Comparison of ENCODE assay signal across 18 mouse cellular contexts in the genomic region with DNA sequence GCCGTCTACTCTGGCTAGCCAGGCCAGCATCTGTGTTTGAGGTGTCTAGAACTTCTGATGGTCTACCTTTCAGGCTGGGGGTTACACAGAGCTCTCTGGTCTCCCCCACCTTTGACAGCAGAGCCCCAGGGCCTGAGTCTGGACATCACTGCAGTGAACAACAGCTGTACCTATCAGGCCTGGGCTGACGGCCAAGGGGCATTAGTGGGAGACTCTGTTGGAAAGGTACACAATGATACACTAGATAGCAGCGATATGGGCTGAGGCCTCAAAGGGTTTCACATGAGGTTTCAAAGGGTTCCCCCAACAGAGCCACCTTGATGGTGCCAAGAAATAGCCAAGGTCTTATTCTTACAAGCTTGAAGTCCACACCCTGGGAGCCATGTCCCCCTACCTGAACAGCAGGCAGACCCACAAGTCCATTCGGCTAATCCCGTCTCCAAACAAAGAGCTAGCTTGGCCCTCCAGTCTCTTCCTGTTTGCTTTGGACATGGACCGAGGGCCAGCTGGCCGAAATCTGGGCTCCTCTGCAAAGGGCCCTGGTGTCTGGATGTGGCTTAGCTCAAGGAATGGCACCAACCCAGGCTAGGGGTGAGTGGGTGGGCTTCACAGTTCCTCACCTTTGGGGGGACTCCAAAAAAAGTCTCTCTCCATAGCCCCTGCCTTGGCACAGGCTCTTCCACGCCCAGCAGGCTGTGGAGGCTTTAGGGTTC. TPM values are rescaled to one million over a fixed set of nuclear protein-coding genes. Genes with fewer than 3 reads are reported as not detected.
DNase-seq lines count a peak whose midpoint lies in the region; ATAC-seq and TF ChIP-seq lines count a peak whose summit lies in the region.
"Had no signal": no experiment of that assay in that cellular context is flagged by ENCODE, and none has a peak within 500 bp of the region (broad histone marks: within the 10 kb centered on the region; RNA-seq: fewer than 3 reads in every experiment).

No protein-coding gene starts in this region.

- no peaks in the 10 kb centered on the region for H3K79me2 ChIP-seq in heart, adult 2 months (replicated peaks; ENCODE audit: control insufficient read depth, insufficient read depth, low read length)

- no peak for TF ChIP-seq CTCF in heart, adult 2 months (IDR thresholded peaks at IDR 0.05)
- TF ChIP-seq CTCF in liver, postnatal 0 days (IDR thresholded peaks at IDR 0.05; ENCODE audit: low read depth) = no peak

- 50% methylated on average over 8 of the region's 8 CpGs for WGBS in heart, adult 2 months
- 52% methylated on average over 8 of the region's 8 CpGs for WGBS in liver, postnatal 0 days (ENCODE audit: insufficient replicate concordance)
- WGBS in forebrain, embryonic 14.5 days = 80% methylated on average over 8 of the region's 8 CpGs

- no peak for TF ChIP-seq EP300 in heart, adult 2 months (IDR thresholded peaks at IDR 0.05; ENCODE audit: insufficient read depth, low read depth, low read length)
- no peak for TF ChIP-seq EP300 in liver, postnatal 0 days (IDR thresholded peaks at IDR 0.05; ENCODE audit: low read depth)

- peak overlapping the region; percentile 36; the same call in 1 of the 2 replicates for H3K27ac ChIP-seq in heart, adult 2 months
- H3K27ac ChIP-seq in liver, postnatal 0 days (ENCODE audit: low read depth) = peak overlapping the region; percentile 69
- H3K27ac ChIP-seq in forebrain, embryonic 14.5 days (ENCODE audit: low read depth, low read length) = no peak overlapping the region
- H3K27ac ChIP-seq: hindbrain, embryonic 12.5 days had no signal

- intact Hi-C loops in heart, adult 2 months (cut with DNase I) = no loop called here
- intact Hi-C loops in heart, postnatal 25 days (cut with DNase I) = no loop called here
- intact Hi-C loops in left cerebral cortex, postnatal 36 days (cut with DNase I) = no loop called here

- no peaks in the 10 kb centered on the region for H3K36me3 ChIP-seq in heart, adult 2 months (ENCODE audit: control insufficient read depth, insufficient read depth, low read length)
- H3K36me3 ChIP-seq in liver, postnatal 0 days (replicated peaks; ENCODE audit: insufficient read depth, low read length) = no peaks in the 10 kb centered on the region
- H3K36me3 ChIP-seq in forebrain, embryonic 14.5 days (ENCODE audit: control insufficient read depth, insufficient read depth, low read length) = no peaks in the 10 kb centered on the region
- H3K36me3 ChIP-seq: hindbrain, embryonic 12.5 days had no signal

- H3K4me2 ChIP-seq in liver, postnatal 0 days (ENCODE audit: low read depth, low read length) = 0 out of 2 replicates have a peak overlapping the region, but pooled peaks have one; percentile 65
- H3K4me2 ChIP-seq in forebrain, embryonic 14.5 days (ENCODE audit: low read length) = no peak overlapping the region
- H3K4me2 ChIP-seq: hindbrain, embryonic 12.5 days had no signal

- no peak overlapping the region for H3K9ac ChIP-seq in heart, adult 2 months (ENCODE audit: low read depth, low read length)
- H3K9ac ChIP-seq in liver, postnatal 0 days (replicated peaks) = no peak overlapping the region
- H3K9ac ChIP-seq in forebrain, embryonic 14.5 days (ENCODE audit: low read length) = no peak overlapping the region
- H3K9ac ChIP-seq: forebrain, postnatal 0 days; hindbrain, embryonic 12.5 days had no signal

- no peaks in the 10 kb centered on the region for H3K9me3 ChIP-seq in liver, postnatal 0 days (ENCODE audit: low read length)
- no peaks in the 10 kb centered on the region for H3K9me3 ChIP-seq in forebrain, embryonic 14.5 days (replicated peaks; ENCODE audit: control insufficient read depth, low read length)
- H3K9me3 ChIP-seq: hindbrain, embryonic 12.5 days had no signal

- peak; percentile 49; the same call in 1 of the 2 replicates for ATAC-seq in liver, postnatal 0 days
- no peak for ATAC-seq in forebrain, embryonic 14.5 days
- ATAC-seq: forebrain, postnatal 0 days had no signal

- H3K4me1 ChIP-seq in heart, adult 2 months (ENCODE audit: control insufficient read depth, insufficient read depth, low read length) = no peaks in the 10 kb centered on the region; the same call in 1 of the 2 replicates
- H3K4me1 ChIP-seq in liver, postnatal 0 days (ENCODE audit: insufficient read depth) = peaks cover 25% of the 10 kb centered on the region
- H3K4me1 ChIP-seq in forebrain, embryonic 14.5 days (ENCODE audit: control insufficient read depth, insufficient read depth, low read length) = 0 out of 2 replicates have a peak, but pooled peaks cover 3% of the 10 kb centered on the region

- H3K27me3 ChIP-seq in heart, adult 2 months (ENCODE audit: control insufficient read depth, insufficient read depth, low read length) = no peaks in the 10 kb centered on the region
- H3K27me3 ChIP-seq in liver, postnatal 0 days (ENCODE audit: insufficient read depth, low read length) = peaks cover 4% of the 10 kb centered on the region; the same call in 1 of the 2 replicates
- peaks cover 9% of the 10 kb centered on the region for H3K27me3 ChIP-seq in forebrain, embryonic 14.5 days (replicated peaks; ENCODE audit: control insufficient read depth, insufficient read depth, low read length)

- no peak overlapping the region for H3K4me3 ChIP-seq in heart, adult 2 months
- no peak overlapping the region for H3K4me3 ChIP-seq in liver, postnatal 0 days (ENCODE audit: low read depth, low read length)
- H3K4me3 ChIP-seq in forebrain, embryonic 14.5 days (ENCODE audit: low read depth, low read length) = no peak overlapping the region
- H3K4me3 ChIP-seq: erythroblast, embryonic 14.5 days; hindbrain, embryonic 12.5 days had no signal

- TF ChIP-seq POLR2A in heart, adult 2 months (IDR thresholded peaks at IDR 0.05; ENCODE audit: insufficient read depth, low read depth, low read length) = no peak

- peak; percentile 40 to 63 for DNase-seq in kidney, postnatal 4 days
- DNase-seq in kidney, adult 8-10 months = no peak
- DNase-seq in heart, adult 2 months = peak; percentile 69 to 72
- DNase-seq in heart, postnatal 25 days (ENCODE audit: low spot score) = peak; percentile 57
- DNase-seq in liver, postnatal 0 days = peak; percentile 60
- no peak for DNase-seq in right cerebral cortex, postnatal 10 days (ENCODE audit: low spot score in 2 of 2)
- DNase-seq in left cerebral cortex, postnatal 36 days (ENCODE audit: low spot score in 2 of 2) = no peak
- DNase-seq in forebrain, embryonic 14.5 days (ENCODE audit: low spot score) = no peak
- DNase-seq: adrenal gland, adult 8-10 months; cerebellum, postnatal 14 days; forebrain, postnatal 0 days; gastrocnemius, postnatal 14 days; layer of hippocampus, adult 9-11 months; left cerebral cortex, postnatal 4 days had no signal

RNA-seq across cellular contexts. Expression of gene Anpep, which starts 16.6 kb away (rescaled TPM):
- 10 to 100 TPM in 1 of 2 experiments, 1 to 10 TPM in 1; 8.4 to 12.9 TPM for total RNA-seq in heart, adult 2 months (2021)
- 18.5 and 30.6 TPM in 2 replicates for polyA plus RNA-seq in heart, adult 2 months (2012; rRNA removed)
- 10 to 100 TPM; 13.7 to 17.4 TPM for total RNA-seq in heart, postnatal 25 days (2021)
- polyA plus RNA-seq in liver, postnatal 0 days (2015; fragmentation: Nextera tagmentation; extraction: Ambion mirVana) = 24.8 and 26.7 TPM in 2 replicates
- total RNA-seq in left cerebral cortex, postnatal 36 days (2021) = 1 to 10 TPM; 4.9 to 6.0 TPM
- 2.7 and 4.2 TPM in 2 replicates for polyA plus RNA-seq in forebrain, embryonic 14.5 days (2014; fragmentation: Nextera tagmentation; extraction: Ambion mirVana)

RNA-seq across cellular contexts. Expression of gene Mesp2, which starts 33.7 kb away (rescaled TPM):
- under 1 TPM in 1 of 2 experiments, not detected in 1; 0.13 TPM for total RNA-seq in heart, adult 2 months (2021)
- 0.06 and 0.12 TPM in 2 replicates for polyA plus RNA-seq in heart, adult 2 months (2012; rRNA removed)
- under 1 TPM in 1 of 2 experiments, not detected in 1; 0.17 TPM for total RNA-seq in heart, postnatal 25 days (2021)
- polyA plus RNA-seq in liver, postnatal 0 days (2015; fragmentation: Nextera tagmentation; extraction: Ambion mirVana) = 0.07 TPM in 1 of 2 replicates, not detected in the other
- total RNA-seq in left cerebral cortex, postnatal 36 days (2021) = 1 to 10 TPM; 1.5 to 1.7 TPM
- polyA plus RNA-seq in forebrain, embryonic 14.5 days (2014; fragmentation: Nextera tagmentation; extraction: Ambion mirVana) = 1.9 and 2.2 TPM in 2 replicates
- total RNA-seq: gastrocnemius, postnatal 14 days had no signal
- polyA plus RNA-seq: erythroblast, embryonic 14.5 days had no signal

RNA-seq across cellular contexts. Expression of gene Mesp1, which starts 50.7 kb away (rescaled TPM):
- not detected for total RNA-seq in heart, adult 2 months (2021)
- not detected in 2 replicates for polyA plus RNA-seq in heart, adult 2 months (2012; rRNA removed)
- not detected for total RNA-seq in heart, postnatal 25 days (2021)
- polyA plus RNA-seq in liver, postnatal 0 days (2015; fragmentation: Nextera tagmentation; extraction: Ambion mirVana) = not detected in 2 replicates
- not detected for total RNA-seq in left cerebral cortex, postnatal 36 days (2021)
- polyA plus RNA-seq in forebrain, embryonic 14.5 days (2014; fragmentation: Nextera tagmentation; extraction: Ambion mirVana) = not detected in 2 replicates
- total RNA-seq: adrenal gland, adult 8-10 months; gastrocnemius, postnatal 14 days had no signal
- polyA plus RNA-seq: kidney, embryonic 14.5 days; lung, embryonic 16.5 days had no signal

Comparison
In these comparisons a context has a peak if more than half of its experiments do, and no peak if none do; other contexts are left out.
1. DNase-seq: peak in kidney, postnatal 4 days (2 of 2), heart, adult 2 months (2 of 2), heart, postnatal 25 days (single experiment) and liver, postnatal 0 days (single experiment); none in kidney, adult 8-10 months (0 of 2), right cerebral cortex, postnatal 10 days (0 of 2), left cerebral cortex, postnatal 36 days (0 of 2) and forebrain, embryonic 14.5 days (single experiment).